Mouse (Mus musculus) heart, postnatal 10 days (tissue): ENCODE results near the gene Nle1. TPM values are rescaled to one million over a fixed set of nuclear protein-coding genes. Genes with fewer than 3 reads are reported as not detected.

Experiments
- total RNA-seq, 2 experiments: library from RNA; stranded (reverse); gene quantifications; 2 replicates each; pipeline ENCODE4 v1.2.3; 2021

Gene Nle1
- total RNA-seq, 2 experiments from 2014 or later: 11.2 to 13.8 TPM

Other genes with a start within 250 kb of the Nle1 start
- under 1 TPM; 0.26 to 0.27 TPM for gene Cct6b, start 144.1 kb downstream of the Nle1 start, total RNA-seq
- 10 to 100 TPM; 16.0 to 18.4 TPM for gene Zfp830, start 144.1 kb downstream of the Nle1 start, total RNA-seq
- gene Lig3, start 127.3 kb downstream of the Nle1 start, total RNA-seq: 10 to 100 TPM; 22.2 to 26.1 TPM
- gene Rffl, start 37.2 kb downstream of the Nle1 start, total RNA-seq: 1 to 10 TPM; 4.5 to 5.7 TPM
- 10 to 100 TPM; 10.9 to 11.0 TPM for gene Rad51d, start 17.8 kb downstream of the Nle1 start, total RNA-seq
- under 1 TPM in 1 of 2 experiments, not detected in 1; 0.12 TPM for gene Fndc8, start 16.3 kb downstream of the Nle1 start, total RNA-seq
- gene Unc45b, start 2.1 kb upstream of the Nle1 start, total RNA-seq: 100 to 1,000 TPM; 161 to 177 TPM
- 10 to 100 TPM; 70.4 to 70.6 TPM for gene Slfn5, start 42.9 kb upstream of the Nle1 start, total RNA-seq
- 1 to 10 TPM; 5.6 to 6.9 TPM for gene Slfn9, start 83.4 kb upstream of the Nle1 start, total RNA-seq
- gene Slfn8, start 112.4 kb upstream of the Nle1 start, total RNA-seq: under 1 TPM; 0.35 to 0.45 TPM
- 1 to 10 TPM; 2.5 to 3.0 TPM for gene Slfn2, start 156.7 kb upstream of the Nle1 start, total RNA-seq
- gene Slfn1, start 208.4 kb upstream of the Nle1 start, total RNA-seq: under 1 TPM; 0.22 to 0.31 TPM